Mouse (Mus musculus) stomach, postnatal 0 days (tissue): ENCODE measurements around the gene Dner. TPM values are rescaled to one million over a fixed set of nuclear protein-coding genes. Genes with fewer than 3 reads are reported as not detected.
A peak's percentile ranks its signal among the peaks of the same experiment; 100 is the strongest.

Experiments used
- ATAC-seq: fragments of 200-750 bp; cut with Nextera tagmentation; 2 replicates; pipeline ENCODE4 v1.8.0; 2017; ENCODE audit not compliant: low FRiP score, low TSS enrichment
- DNase-seq: peaks from one replicate; pipeline ENCODE4 v3.0.0-alpha.2; 2016; ENCODE audit warnings: low spot score
- H3K27ac ChIP-seq: fragments of 300-500 bp; sonication (generic); replicated peaks from 2 replicates; pipeline ENCODE4 v1.5.1; 2014; ENCODE audit warnings: mild to moderate bottlenecking, control low read depth
- H3K27me3 ChIP-seq: fragments of 300-500 bp; sonication (generic); 2 replicates; pipeline ENCODE4 v1.6.1; 2014; ENCODE audit warnings: low read length; ENCODE audit not compliant: control insufficient read depth, insufficient read depth
- H3K36me3 ChIP-seq: fragments of 300-500 bp; sonication (generic); 2 replicates; pipeline ENCODE4 v1.6.1; 2014; ENCODE audit warnings: low read length, mixed read lengths; ENCODE audit not compliant: control insufficient read depth, insufficient read depth
- H3K4me1 ChIP-seq: fragments of 300-500 bp; sonication (generic); replicated peaks from 2 replicates; pipeline ENCODE4 v1.6.1; 2014; ENCODE audit warnings: antibody characterized with exemption; ENCODE audit not compliant: control insufficient read depth, insufficient read depth
- H3K4me2 ChIP-seq: fragments of 300-500 bp; sonication (generic); replicated peaks from 2 replicates; pipeline ENCODE4 v1.6.1; 2014; ENCODE audit warnings: low read depth, mild to moderate bottlenecking, control low read depth, moderate library complexity
- H3K4me3 ChIP-seq: fragments of 300-500 bp; sonication (generic); 2 replicates; pipeline ENCODE4 v1.5.1; 2014; ENCODE audit warnings: low read depth, low read length, control low read depth
- H3K9ac ChIP-seq: fragments of 300-500 bp; sonication (generic); 2 replicates; pipeline ENCODE4 v1.6.1; 2014; ENCODE audit warnings: mild to moderate bottlenecking, low read length, control low read depth, mixed read lengths
- H3K9me3 ChIP-seq: fragments of 300-500 bp; sonication (generic); 2 replicates; pipeline ENCODE4 v1.6.1; 2016; ENCODE audit warnings: low read length; ENCODE audit not compliant: control insufficient read depth
- CTCF ChIP-seq: IDR thresholded peaks from 2 replicates; pipeline ENCODE4 v1.5.1; 2016; ENCODE audit warnings: antibody characterized with exemption, low read depth, mild to moderate bottlenecking, moderate library complexity
- EP300 ChIP-seq: optimal IDR thresholded peaks from 2 replicates; pipeline ENCODE3; 2016; ENCODE audit warnings: antibody characterized with exemption
- WGBS: fragments of 180-500 bp; shearing (Covaris S2); extraction: QIAGEN DNeasy Blood & Tissue Kit; methylation state at CpG from one replicate; pipeline ENCODE4 v1.1.7; 2014; 5-methylcytosine and 5-hydroxymethylcytosine counted together
- polyA plus RNA-seq: library from polyadenylated mRNA; unstranded; fragments of >200 nt; fragmentation: Nextera tagmentation; extraction: Ambion mirVana; gene quantifications from 2 replicates; pipeline ENCODE4 v1.2.1, GENCODE M21; 2015

Dner gene
- polyA plus RNA-seq, 1 experiment from 2014 or later: 2.9 TPM

- H3K4me2 ChIP-seq: no peak overlapping the region
- no peak overlapping the region for H3K9ac ChIP-seq
- WGBS: 75% methylated on average over 2 of the region's 2 CpGs
- H3K36me3 ChIP-seq: no peaks in the 10 kb centered on the region
- H3K4me1 ChIP-seq: no peaks in the 10 kb centered on the region
- DNase-seq (no peak), ATAC-seq (no peak)
- no peaks in the 10 kb centered on the region for H3K9me3 ChIP-seq
- no peak overlapping the region for H3K27ac ChIP-seq
- no peaks in the 10 kb centered on the region for H3K27me3 ChIP-seq
- no peak for TF ChIP-seq EP300
- TF ChIP-seq CTCF: no peak
- no peak overlapping the region for H3K4me3 ChIP-seq
These were observed 223.8 kb downstream of the Dner start for GRCm38 (mm10) chr1:84472260-84472659.

- no peak for ATAC-seq
These were observed 225.7 kb downstream of the Dner start for GRCm38 (mm10) chr1:84470342-84470741.

GRCm38 (mm10) chr1:84467664-84468063, 228.4 kb downstream of the Dner start:
- Histone ChIP-seq H3K4me2 (no peak overlapping the region), H3K36me3 (no peaks in the 10 kb centered on the region), H3K9ac (no peak overlapping the region), H3K4me1 (no peaks in the 10 kb centered on the region), H3K4me3 (no peak overlapping the region), H3K9me3 (no peaks in the 10 kb centered on the region), H3K27ac (no peak overlapping the region), H3K27me3 (no peaks in the 10 kb centered on the region)
- no peak for DNase-seq
- no peak for TF ChIP-seq EP300
- no peak for TF ChIP-seq CTCF
- 61% methylated on average over 3 of the region's 3 CpGs for WGBS
- no peak for ATAC-seq

More at GRCm38 (mm10) chr1:84470342-84470741, 225.7 kb downstream of the Dner start:
- TF ChIP-seq CTCF (peak; percentile 63), EP300 (no peak)
- Histone ChIP-seq H3K27me3 (no peaks in the 10 kb centered on the region), H3K9me3 (no peaks in the 10 kb centered on the region), H3K36me3 (no peaks in the 10 kb centered on the region), H3K4me1 (no peaks in the 10 kb centered on the region), H3K4me3 (no peak overlapping the region), H3K4me2 (no peak overlapping the region), H3K9ac (no peak overlapping the region), H3K27ac (no peak overlapping the region)
- 72% methylated on average over 4 of the region's 4 CpGs for WGBS
- no peak for DNase-seq

- Histone ChIP-seq H3K36me3 (no peaks in the 10 kb centered on the region), H3K27me3 (no peaks in the 10 kb centered on the region), H3K4me3 (no peak overlapping the region), H3K4me2 (no peak overlapping the region), H3K4me1 (no peaks in the 10 kb centered on the region), H3K27ac (no peak overlapping the region), H3K9ac (no peak overlapping the region), H3K9me3 (no peaks in the 10 kb centered on the region)
- ATAC-seq (no peak), DNase-seq (no peak)
- WGBS: 90% methylated on average over 3 of the region's 3 CpGs
- TF ChIP-seq CTCF (no peak), EP300 (no peak)
These were observed 231.3 kb downstream of the Dner start for GRCm38 (mm10) chr1:84464761-84465160.

GRCm38 (mm10) chr1:84463976-84464662, 231.9 kb downstream of the Dner start:
- no peaks in the 10 kb centered on the region for H3K36me3 ChIP-seq
- no peak overlapping the region for H3K27ac ChIP-seq
- H3K4me1 ChIP-seq: no peaks in the 10 kb centered on the region
- H3K9ac ChIP-seq: no peak overlapping the region
- TF ChIP-seq CTCF (no peak), EP300 (no peak)
- no peaks in the 10 kb centered on the region for H3K9me3 ChIP-seq
- no peak for DNase-seq
- no peak for ATAC-seq
- 94% methylated on average over 5 of the region's 5 CpGs for WGBS
- H3K27me3 ChIP-seq: no peaks in the 10 kb centered on the region
- no peak overlapping the region for H3K4me2 ChIP-seq
- H3K4me3 ChIP-seq: no peak overlapping the region

- no peaks in the 10 kb centered on the region for H3K4me1 ChIP-seq
- no peak overlapping the region for H3K4me2 ChIP-seq
- H3K27ac ChIP-seq: no peak overlapping the region
- no peak overlapping the region for H3K9ac ChIP-seq
- no peak for ATAC-seq
- DNase-seq: no peak
- no peak overlapping the region for H3K4me3 ChIP-seq
- no peaks in the 10 kb centered on the region for H3K27me3 ChIP-seq
- TF ChIP-seq EP300 (no peak), CTCF (no peak)
- H3K9me3 ChIP-seq: no peaks in the 10 kb centered on the region
- 76% methylated on average over 10 of the region's 10 CpGs for WGBS
- H3K36me3 ChIP-seq: no peaks in the 10 kb centered on the region
These were observed 246.3 kb downstream of the Dner start for GRCm38 (mm10) chr1:84449566-84450278.
